Mouse (Mus musculus): ENCODE measurements around the gene Susd1. TPM values are rescaled to one million over a fixed set of nuclear protein-coding genes. Genes with fewer than 3 reads are reported as not detected.

The Susd1 gene
- polyA plus RNA-seq, 1 experiment from 2014 or later, result 11.5 TPM

- Histone ChIP-seq H3K4me1 (ENCODE audit: insufficient read depth, low read length) (no peaks in the 10 kb centered on the region), H3K4me2 (replicated peaks; ENCODE audit: low read depth, low read length) (no peak overlapping the region), H3K27me3 (ENCODE audit: insufficient read depth, low read length) (no peaks in the 10 kb centered on the region), H3K4me3 (ENCODE audit: low read length) (no peak overlapping the region), H3K36me3 (ENCODE audit: insufficient read depth, low read length) (0 out of 2 replicates have a peak, but pooled peaks cover 4% of the 10 kb centered on the region), H3K27ac (ENCODE audit: low read length) (no peak overlapping the region), H3K9me3 (ENCODE audit: low read length) (0 out of 2 replicates have a peak, but pooled peaks cover 9% of the 10 kb centered on the region), H3K9ac (replicated peaks; ENCODE audit: low read length) (no peak overlapping the region)
- no peak for ATAC-seq (ENCODE audit: low FRiP score, low TSS enrichment)
- 33% methylated on average over 1 of the region's 1 CpGs for WGBS
Measured at GRCm38 (mm10) chr4:59273342-59273741, 165.1 kb downstream of the Susd1 start.

- WGBS, result 87% methylated on average over 5 of the region's 5 CpGs
- Histone ChIP-seq H3K4me3 (ENCODE audit: low read length) (no peak overlapping the region), H3K4me2 (replicated peaks; ENCODE audit: low read depth, low read length) (no peak overlapping the region), H3K4me1 (ENCODE audit: insufficient read depth, low read length) (no peaks in the 10 kb centered on the region), H3K27ac (ENCODE audit: low read length) (no peak overlapping the region), H3K9ac (replicated peaks; ENCODE audit: low read length) (no peak overlapping the region), H3K27me3 (ENCODE audit: insufficient read depth, low read length) (no peaks in the 10 kb centered on the region), H3K36me3 (ENCODE audit: insufficient read depth, low read length) (0 out of 2 replicates have a peak, but pooled peaks cover 4% of the 10 kb centered on the region), H3K9me3 (ENCODE audit: low read length) (peaks cover 9% of the 10 kb centered on the region; the same call in 1 of the 2 replicates)
- no peak for ATAC-seq (ENCODE audit: low FRiP score, low TSS enrichment)
Measured at GRCm38 (mm10) chr4:59265631-59266030, 172.8 kb downstream of the Susd1 start.

- no peak overlapping the region for H3K27ac ChIP-seq (ENCODE audit: low read length)
- no peaks in the 10 kb centered on the region for H3K27me3 ChIP-seq (ENCODE audit: insufficient read depth, low read length)
- ATAC-seq (ENCODE audit: low FRiP score, low TSS enrichment), result no peak
- no peaks in the 10 kb centered on the region for H3K4me1 ChIP-seq (ENCODE audit: insufficient read depth, low read length)
- no peak overlapping the region for H3K4me3 ChIP-seq (ENCODE audit: low read length)
- 90% methylated on average over 5 of the region's 5 CpGs for WGBS
- H3K4me2 ChIP-seq (replicated peaks; ENCODE audit: low read depth, low read length), result no peak overlapping the region
- H3K9ac ChIP-seq (replicated peaks; ENCODE audit: low read length), result no peak overlapping the region
- peaks cover 9% of the 10 kb centered on the region; the same call in 1 of the 2 replicates for H3K9me3 ChIP-seq (ENCODE audit: low read length)
- H3K36me3 ChIP-seq (ENCODE audit: insufficient read depth, low read length), result 0 out of 2 replicates have a peak, but pooled peaks cover 4% of the 10 kb centered on the region
Measured at GRCm38 (mm10) chr4:59265182-59265581, 173.3 kb downstream of the Susd1 start.

Other genes with a start within 250 kb of the Susd1 start
- gene Ugcg, start 249.4 kb downstream of the Susd1 start, polyA plus RNA-seq (2015; fragmentation: Nextera tagmentation; extraction: Ambion mirVana), result 6.6 and 6.7 TPM in 2 replicates
- 68.0 and 74.3 TPM in 2 replicates for gene Ptbp3, start 110.7 kb upstream of the Susd1 start, polyA plus RNA-seq (2015; fragmentation: Nextera tagmentation; extraction: Ambion mirVana)
- 25.5 and 29.3 TPM in 2 replicates for gene Hsdl2, start 142.9 kb upstream of the Susd1 start, polyA plus RNA-seq (2015; fragmentation: Nextera tagmentation; extraction: Ambion mirVana)
- gene E130308A19Rik, start 187.6 kb upstream of the Susd1 start, polyA plus RNA-seq (2015; fragmentation: Nextera tagmentation; extraction: Ambion mirVana), result 35.8 and 38.6 TPM in 2 replicates